Mouse (Mus musculus) c-Kit-positive CD71-positive TER-119-positive erythroid progenitor cells, embryonic 14.5 days (primary cell): Measurements from ENCODE around the gene Anp32e.
"Not testable (repeated sequence)": the region's sequence is repeated elsewhere in the genome, so short reads cannot be mapped to it uniquely, and the experiment has no call there.

Experiments used
- DNase-seq: peaks from one replicate; pipeline ENCODE4 v3.0.0-alpha.2; 2013; ENCODE audit warnings: low spot score

Anp32e gene

DNA sequence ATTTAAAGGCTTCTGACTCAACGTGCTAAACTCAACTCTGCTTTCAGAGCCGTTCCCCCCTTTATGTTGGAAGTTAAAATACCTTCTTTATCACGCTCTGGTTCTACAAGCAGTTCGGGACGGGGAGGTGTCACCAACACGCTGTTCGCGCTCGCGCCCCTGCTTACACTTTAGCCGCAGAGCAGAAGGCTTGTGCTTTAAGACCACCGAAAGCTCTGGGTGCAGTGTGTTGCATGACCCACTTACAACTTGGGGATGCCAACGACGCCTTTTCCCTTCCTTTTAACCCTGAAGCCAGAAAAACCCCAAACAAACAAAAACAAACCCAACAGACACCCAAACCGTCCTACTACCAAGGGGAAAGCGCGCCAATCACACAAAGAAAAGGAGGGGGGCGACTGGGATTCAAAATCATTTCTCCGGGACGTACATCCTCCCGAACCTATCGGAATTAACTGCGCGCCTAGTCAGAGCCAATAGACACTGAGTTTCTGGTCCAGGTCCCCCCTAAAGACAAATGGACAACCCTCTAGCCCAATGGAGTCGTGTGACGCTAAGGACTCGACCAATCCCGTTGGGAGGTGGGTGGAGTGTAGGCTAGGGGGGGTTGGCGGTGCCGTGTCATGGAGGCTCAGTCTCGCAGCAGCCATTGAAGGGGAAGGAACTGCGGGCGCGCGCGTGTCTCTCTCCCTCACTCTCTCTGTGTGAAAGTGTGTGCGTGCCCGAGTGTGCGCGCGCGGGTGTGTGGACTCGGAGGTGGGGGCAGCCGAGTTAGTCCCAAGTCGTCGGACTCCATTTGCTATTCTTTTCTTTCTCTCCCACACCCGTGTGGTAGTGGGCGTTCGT lies at the start of gene Anp32e:
Gene Anp32e (plus strand): TSS at position 589 of the 846 bp plus-strand sequence.
- DNase-seq = peak; percentile 99

DNA sequence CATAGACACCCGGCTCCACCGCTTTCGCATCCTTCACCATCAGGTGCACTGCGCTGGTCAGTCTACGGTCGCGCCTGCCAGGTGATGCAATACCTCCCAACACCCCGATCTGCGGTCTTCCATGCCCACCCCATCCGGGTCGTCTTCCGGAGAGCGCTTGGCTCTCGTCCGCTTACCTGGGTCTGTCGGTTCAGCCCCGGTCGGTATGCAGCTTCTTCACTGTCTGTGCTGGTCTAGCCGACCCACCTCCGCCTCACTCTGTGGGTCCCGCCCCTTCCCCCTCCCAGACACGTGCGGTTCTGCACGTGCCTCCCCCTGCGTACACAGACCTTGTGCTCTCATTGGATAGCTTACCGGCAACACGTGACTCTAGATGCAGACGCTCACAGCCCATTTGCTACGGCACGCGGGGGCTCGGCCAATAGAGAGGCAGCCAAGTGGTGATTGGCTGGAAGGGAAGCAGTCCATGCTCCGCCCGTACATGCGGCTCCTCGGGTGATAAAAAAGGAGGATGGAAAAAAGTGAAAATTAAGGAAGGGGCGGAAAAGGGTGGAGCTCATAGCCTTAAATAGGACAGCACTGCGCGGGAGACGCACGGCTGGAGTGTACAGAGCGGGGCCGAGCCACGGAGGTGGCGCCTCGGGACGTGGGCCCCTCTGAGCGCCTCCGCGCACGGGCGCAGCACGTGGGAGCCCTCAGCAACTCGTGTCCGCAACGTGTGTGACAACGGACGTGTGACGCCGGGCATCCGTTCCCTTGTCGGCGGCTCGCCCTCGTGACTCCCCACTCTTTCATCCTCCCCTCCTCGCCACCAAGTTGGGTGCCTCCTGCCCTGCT lies 46.8 kb upstream of the Anp32e start, which contains the start of gene Ciart:
Gene Ciart (minus strand): TSS at position 273 of the 837 bp plus-strand sequence.
- peak; percentile 78 for DNase-seq

DNA sequence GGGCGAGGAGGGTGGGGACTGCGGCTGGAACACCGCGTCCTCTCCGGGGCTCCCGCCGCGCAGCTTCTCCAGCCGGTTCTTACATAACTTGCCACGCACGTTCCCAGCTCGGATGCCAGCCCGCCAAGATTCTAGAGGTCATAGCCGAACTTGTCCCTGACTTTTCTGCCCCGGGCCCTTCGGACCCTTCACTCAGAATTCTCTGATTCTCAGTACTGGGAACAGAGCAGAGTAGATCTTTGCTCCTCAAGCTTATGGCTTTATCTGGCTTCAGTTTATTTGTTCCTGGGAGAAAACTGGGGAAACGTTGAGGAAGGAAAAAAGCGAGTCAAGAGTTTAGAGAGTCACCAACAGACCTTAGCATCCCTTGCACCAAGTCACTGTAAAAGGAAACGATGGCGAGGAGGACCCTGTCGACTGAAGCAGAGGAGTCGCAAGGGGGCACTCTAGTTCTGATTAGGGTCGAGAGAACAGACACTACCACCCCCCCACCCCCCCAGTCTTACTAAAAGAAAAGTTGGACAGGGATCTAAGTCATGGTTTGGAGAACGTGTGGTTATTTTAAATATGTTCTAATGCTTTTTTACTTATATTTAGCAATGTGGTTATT lies 46.1 kb upstream of the Anp32e start:
- no peak for DNase-seq

GRCm38 (mm10) chr3:95884400-95884799 lies 44.6 kb upstream of the Anp32e start:
- DNase-seq = no peak

DNA sequence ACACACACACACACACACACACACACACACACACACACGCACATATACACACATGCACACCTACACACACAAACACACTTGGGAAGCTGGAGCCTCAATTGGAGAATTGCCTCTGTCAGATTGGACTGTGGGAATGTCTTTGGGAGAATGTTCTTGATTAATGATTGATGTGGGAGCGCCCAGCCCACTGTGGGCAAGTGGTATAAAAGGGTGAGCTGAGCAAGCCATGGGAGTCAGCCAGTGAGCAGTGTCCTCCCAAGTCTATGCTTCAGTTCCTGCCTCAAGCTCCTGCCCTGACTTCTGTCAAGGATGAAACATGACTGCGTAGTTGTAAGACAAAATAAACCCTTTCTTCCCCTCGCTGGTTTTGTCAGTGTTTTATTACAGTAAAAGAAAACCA lies 41.5 kb upstream of the Anp32e start:
- no peak for DNase-seq

DNA sequence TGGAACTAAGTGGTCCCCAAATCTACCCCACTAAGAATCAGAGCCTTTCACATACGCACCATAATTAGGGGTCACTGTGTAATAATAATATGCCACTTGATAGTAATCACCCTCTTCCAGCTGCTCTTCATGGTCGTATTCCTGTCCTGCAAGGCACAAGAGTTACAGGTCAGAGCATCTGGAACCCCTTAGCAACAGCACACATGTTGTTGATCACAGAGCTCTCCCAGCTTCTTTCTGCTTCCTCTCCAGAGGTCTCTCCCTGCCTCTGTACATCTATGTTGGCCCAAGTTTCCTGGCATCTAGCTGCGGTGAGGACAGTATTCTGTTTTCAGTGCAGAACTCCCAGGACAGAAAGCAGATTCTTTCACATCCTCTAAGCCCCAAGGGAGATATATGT lies 39.4 kb upstream of the Anp32e start:
- DNase-seq = no peak

DNA sequence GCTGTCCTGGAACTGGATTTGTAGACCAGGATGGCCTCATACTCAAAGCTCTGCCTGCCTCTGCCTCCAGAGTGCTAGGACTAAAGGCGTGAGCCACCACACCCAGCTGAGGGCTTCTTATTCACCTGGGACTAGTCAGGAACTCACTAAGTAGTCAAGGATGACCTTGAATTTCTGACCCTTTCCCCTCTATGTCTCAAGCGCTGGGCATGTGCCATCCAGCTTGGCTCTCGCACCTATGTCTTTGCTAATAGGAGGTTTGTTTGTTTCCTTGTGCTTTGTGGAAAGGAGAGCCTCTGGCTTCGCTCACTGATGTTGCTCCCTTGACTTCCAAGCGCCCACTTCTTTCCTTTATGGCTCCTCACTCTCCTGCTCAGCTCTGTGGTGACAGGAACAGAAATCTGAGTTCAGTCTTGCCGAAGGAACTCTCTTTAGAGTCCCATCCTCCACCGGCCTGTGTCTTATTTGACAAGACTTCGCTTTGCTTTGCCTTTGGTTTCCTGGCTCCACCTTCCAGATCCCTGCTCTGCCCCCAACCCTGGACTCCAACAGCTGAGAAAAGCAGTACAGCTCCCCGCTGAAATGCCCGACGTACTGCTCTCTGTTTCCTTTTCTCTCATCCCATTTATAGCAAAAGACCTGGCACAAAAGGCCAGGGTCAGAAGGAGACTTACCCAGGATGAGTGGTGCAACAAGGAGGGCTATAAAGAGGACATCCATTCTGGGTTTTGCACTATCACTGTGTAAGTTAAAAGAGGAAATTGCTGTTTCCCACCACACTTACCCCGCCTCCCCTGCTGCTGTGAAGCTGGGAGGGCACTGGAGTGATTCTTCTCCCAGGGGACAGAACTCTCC lies 37.6 kb upstream of the Anp32e start, which contains the start of gene BC028528:
Gene BC028528 (minus strand): TSS at position 795 of the 855 bp plus-strand sequence.
- no peak for DNase-seq

DNA sequence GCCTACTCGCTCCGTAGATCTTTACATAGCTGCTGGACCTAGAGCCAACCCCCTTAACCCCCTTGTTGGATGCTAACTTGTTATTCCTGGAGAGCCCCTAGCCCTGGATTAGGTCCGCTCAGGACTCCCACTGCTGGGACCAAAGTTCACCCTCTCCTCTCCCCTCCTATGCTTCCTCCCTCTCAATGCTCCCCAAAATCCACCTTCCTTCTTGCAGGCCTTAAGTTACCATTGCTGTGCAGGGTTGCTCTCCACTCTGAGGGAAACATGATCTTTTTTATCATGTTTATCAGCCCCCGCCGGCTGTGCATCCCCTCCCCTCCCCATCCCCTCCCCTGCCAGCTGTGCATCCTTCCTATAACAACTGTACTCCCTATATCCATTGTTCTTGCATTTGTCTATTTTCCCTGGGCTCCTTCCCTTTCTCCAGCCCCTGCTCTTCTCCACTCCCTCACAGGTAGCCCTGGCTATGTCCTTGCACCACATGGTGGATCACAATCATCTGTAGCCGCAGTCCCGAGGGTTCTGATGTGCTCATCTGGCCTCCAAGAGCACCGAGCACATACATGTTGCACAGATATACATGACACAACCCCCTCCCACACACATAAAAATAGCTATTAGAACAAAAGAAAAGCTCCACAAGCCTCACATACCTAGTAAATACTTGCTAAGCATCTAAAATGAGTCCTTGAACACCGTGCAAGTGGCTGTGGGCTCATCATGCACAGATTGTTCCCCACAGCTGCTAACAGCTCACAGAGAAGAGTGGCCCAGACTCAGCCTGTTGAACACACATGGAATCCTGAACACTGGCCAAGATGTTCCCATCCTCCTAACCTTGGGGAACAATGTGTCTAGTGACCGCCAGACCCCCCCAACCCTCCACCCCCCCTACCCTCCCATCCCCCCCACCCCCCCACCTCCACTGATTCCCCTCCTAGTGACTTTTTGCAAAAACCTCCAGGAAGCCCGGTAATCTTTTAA lies 36.7 kb upstream of the Anp32e start:
- DNase-seq = no peak

DNA sequence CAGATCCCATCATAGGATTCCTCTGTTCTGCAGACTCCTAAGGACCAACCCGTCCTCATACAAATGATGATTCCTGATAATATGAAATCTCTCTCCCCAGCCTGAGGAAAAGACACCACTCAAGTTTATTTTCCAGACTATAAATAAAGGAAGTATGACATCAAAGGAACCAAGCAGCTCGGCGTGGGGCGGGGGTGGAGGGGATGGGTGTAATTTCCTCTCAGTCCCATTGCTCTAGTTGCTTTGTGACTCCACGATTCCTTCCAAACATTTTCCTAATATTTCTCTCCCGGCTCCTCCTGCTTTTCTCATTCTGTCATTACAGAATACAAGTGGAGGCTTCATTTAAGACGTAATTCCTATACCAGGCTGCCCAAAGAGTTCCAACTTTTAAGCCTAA lies 35.9 kb upstream of the Anp32e start:
- no peak for DNase-seq

DNA sequence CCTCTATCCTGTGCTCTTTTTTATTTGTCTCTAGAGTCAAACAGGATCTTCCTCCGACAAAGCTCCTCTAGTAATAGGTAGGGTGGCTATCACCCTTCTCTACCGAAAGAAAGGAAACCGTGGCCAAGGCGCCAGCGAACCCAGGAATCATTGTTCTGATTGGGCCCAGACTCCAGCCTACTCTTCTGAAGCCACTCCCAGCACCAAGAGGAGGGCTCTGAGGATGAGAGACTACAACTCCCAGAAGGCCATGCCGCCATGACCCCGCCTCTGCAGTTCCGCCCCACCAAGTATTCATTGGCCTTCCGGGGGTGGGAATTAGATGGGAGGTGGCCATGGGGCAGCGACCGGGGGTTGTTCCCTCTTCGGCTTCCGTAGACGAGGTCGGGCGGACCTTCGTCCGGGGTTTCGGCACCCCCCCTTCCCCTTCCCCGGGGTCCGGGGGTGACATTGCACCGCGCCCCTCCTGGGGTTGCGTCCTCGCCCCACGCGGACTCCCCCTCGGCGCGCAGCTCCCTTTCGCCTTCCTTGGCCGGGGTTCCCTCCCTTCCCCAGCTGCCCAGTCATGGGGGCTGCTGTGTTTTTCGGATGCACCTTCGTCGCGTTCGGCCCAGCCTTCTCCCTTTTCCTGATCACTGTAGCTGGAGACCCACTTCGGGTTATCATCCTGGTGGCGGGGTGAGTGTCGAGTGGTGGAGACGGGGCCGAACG lies 35.3 kb upstream of the Anp32e start, which contains the start of gene Aph1a:
Gene Aph1a (plus strand): TSS at position 364 of the 711 bp plus-strand sequence.
- DNase-seq = peak; percentile 95

GRCm38 (mm10) chr3:95894317-95895160 lies 34.5 kb upstream of the Anp32e start:
- DNase-seq = peak; percentile 40

- not testable (repeated sequence) for DNase-seq
These were observed 33.5 kb upstream of the Anp32e start for GRCm38 (mm10) chr3:95895501-95895900.

GRCm38 (mm10) chr3:95899800-95900524 lies 29.1 kb upstream of the Anp32e start:
- no peak for DNase-seq

GRCm38 (mm10) chr3:95901616-95902372 lies 27.3 kb upstream of the Anp32e start:
- no peak for DNase-seq

- DNase-seq = no peak
These were observed 26.7 kb upstream of the Anp32e start for GRCm38 (mm10) chr3:95902373-95902625.

DNA sequence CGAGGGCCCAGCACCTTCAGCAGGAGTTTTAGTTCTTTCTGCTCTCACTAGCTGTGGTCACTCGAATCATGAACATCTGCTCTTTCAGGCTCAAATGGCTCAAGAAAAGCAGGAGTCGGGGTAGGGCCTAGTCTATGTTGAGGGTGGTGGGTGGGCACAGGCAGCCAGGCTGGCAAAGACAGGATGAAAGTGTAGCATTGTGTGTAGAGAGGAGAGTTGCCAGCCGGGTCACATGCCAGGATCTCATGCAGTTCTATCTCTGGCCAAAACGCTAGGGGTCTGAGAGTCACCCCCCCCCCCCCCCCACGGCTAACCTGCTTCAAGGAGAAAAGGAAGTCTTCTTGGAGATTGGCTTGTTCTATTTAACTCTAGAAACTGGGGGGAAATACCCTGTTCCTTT lies 26.4 kb upstream of the Anp32e start:
- no peak for DNase-seq

GRCm38 (mm10) chr3:95903753-95904502 lies 25.1 kb upstream of the Anp32e start:
- no peak for DNase-seq
